Mouse (Mus musculus) ES-Bruce4 (cell line): Measurements from ENCODE around the gene Slc32a1. TPM values are rescaled to one million over a fixed set of nuclear protein-coding genes. Genes with fewer than 3 reads are reported as not detected.

ENCODE experiments used
- H3K27ac ChIP-seq: 2 replicates; pipeline ENCODE4 v1.5.1; 2012; ENCODE audit warnings: low read length, inconsistent platforms; ENCODE audit not compliant: insufficient read depth
- H3K27me3 ChIP-seq: 2 replicates; pipeline ENCODE4 v1.6.1; 2012; ENCODE audit warnings: mild to moderate bottlenecking, low read length, inconsistent platforms; ENCODE audit not compliant: control insufficient read depth, poor library complexity, insufficient read depth, severe bottlenecking
- H3K36me3 ChIP-seq: 2 replicates; pipeline ENCODE4 v1.6.1; 2012; ENCODE audit warnings: inconsistent platforms, mild to moderate bottlenecking, low read length, moderate library complexity; ENCODE audit not compliant: control insufficient read depth, poor library complexity, insufficient read depth, severe bottlenecking
- H3K4me1 ChIP-seq: one replicate; pipeline ENCODE4 v1.8.1; 2011; ENCODE audit warnings: low read length; ENCODE audit not compliant: control insufficient read depth, insufficient read depth
- H3K4me3 ChIP-seq: 2 replicates; pipeline ENCODE4 v1.5.1; 2011; ENCODE audit warnings: low read depth, mild to moderate bottlenecking, low read length
- H3K9ac ChIP-seq: 2 replicates; pipeline ENCODE4 v1.6.1; 2012; ENCODE audit warnings: low read depth, mild to moderate bottlenecking, inconsistent platforms; ENCODE audit not compliant: poor library complexity, severe bottlenecking
- H3K9me3 ChIP-seq: replicated peaks from 2 replicates; pipeline ENCODE4 v1.6.1; 2012; ENCODE audit warnings: mild to moderate bottlenecking, low read length, inconsistent platforms; ENCODE audit not compliant: control insufficient read depth, poor library complexity, insufficient read depth, severe bottlenecking
- CTCF ChIP-seq: IDR thresholded peaks from one replicate; pipeline ENCODE4 v1.8.1; 2011; ENCODE audit warnings: low read depth, low read length
- EP300 ChIP-seq: IDR thresholded peaks from 2 replicates; pipeline ENCODE4 v1.6.1; 2011; ENCODE audit warnings: low read depth, low read length; ENCODE audit not compliant: insufficient read depth
- POLR2A ChIP-seq: IDR thresholded peaks from one replicate; pipeline ENCODE4 v1.8.1; 2011; ENCODE audit warnings: low read length; ENCODE audit not compliant: insufficient read depth
- polyA plus RNA-seq: library from polyadenylated mRNA; stranded (reverse); fragments of >200 nt; gene quantifications from 2 replicates; pipeline ENCODE4 v1.2.4, GENCODE M21; 2011; ENCODE audit warnings: low read depth; ENCODE audit not compliant: missing spikeins, insufficient read depth, insufficient read length

The Slc32a1 gene
- polyA plus RNA-seq, 1 experiment = not detected

- no peak overlapping the region for H3K9ac ChIP-seq
- no peaks in the 10 kb centered on the region for H3K9me3 ChIP-seq
- TF ChIP-seq CTCF (no peak), POLR2A (no peak), EP300 (no peak)
- H3K4me3 ChIP-seq = no peak overlapping the region
- H3K4me1 ChIP-seq = no peaks in the 10 kb centered on the region
- no peaks in the 10 kb centered on the region for H3K36me3 ChIP-seq
- H3K27ac ChIP-seq = no peak overlapping the region
- no peaks in the 10 kb centered on the region for H3K27me3 ChIP-seq
Observed at GRCm38 (mm10) chr2:158595577-158595976, 15.0 kb upstream of the Slc32a1 start.

GRCm38 (mm10) chr2:158596803-158597202 is 13.8 kb upstream of the Slc32a1 start:
- H3K4me1 ChIP-seq = no peaks in the 10 kb centered on the region
- H3K36me3 ChIP-seq = no peaks in the 10 kb centered on the region
- TF ChIP-seq EP300 (no peak), POLR2A (no peak), CTCF (no peak)
- no peaks in the 10 kb centered on the region for H3K9me3 ChIP-seq
- H3K27me3 ChIP-seq = no peaks in the 10 kb centered on the region
- H3K27ac ChIP-seq = no peak overlapping the region
- no peak overlapping the region for H3K4me3 ChIP-seq
- H3K9ac ChIP-seq = no peak overlapping the region

- H3K27me3 ChIP-seq = no peaks in the 10 kb centered on the region
- no peak overlapping the region for H3K27ac ChIP-seq
- H3K36me3 ChIP-seq = no peaks in the 10 kb centered on the region
- no peak overlapping the region for H3K4me3 ChIP-seq
- no peak for TF ChIP-seq CTCF
- no peak for TF ChIP-seq EP300
- TF ChIP-seq POLR2A = no peak
- no peaks in the 10 kb centered on the region for H3K4me1 ChIP-seq
- no peak overlapping the region for H3K9ac ChIP-seq
- no peaks in the 10 kb centered on the region for H3K9me3 ChIP-seq
Observed at GRCm38 (mm10) chr2:158600517-158600916, 10.1 kb upstream of the Slc32a1 start.

- no peak overlapping the region for H3K4me3 ChIP-seq
- H3K9me3 ChIP-seq = no peaks in the 10 kb centered on the region
- no peak for TF ChIP-seq CTCF
- TF ChIP-seq EP300 = no peak
- TF ChIP-seq POLR2A = no peak
- H3K27ac ChIP-seq = no peak overlapping the region
- H3K4me1 ChIP-seq = no peaks in the 10 kb centered on the region
- H3K9ac ChIP-seq = no peak overlapping the region
- H3K36me3 ChIP-seq = no peaks in the 10 kb centered on the region
- H3K27me3 ChIP-seq = no peaks in the 10 kb centered on the region
Observed at GRCm38 (mm10) chr2:158601326-158601725, 9.2 kb upstream of the Slc32a1 start.

GRCm38 (mm10) chr2:158602663-158603062 is 7.9 kb upstream of the Slc32a1 start:
- no peaks in the 10 kb centered on the region for H3K4me1 ChIP-seq
- H3K9me3 ChIP-seq = no peaks in the 10 kb centered on the region
- H3K4me3 ChIP-seq = no peak overlapping the region
- no peak overlapping the region for H3K9ac ChIP-seq
- TF ChIP-seq CTCF (no peak), POLR2A (no peak), EP300 (no peak)
- no peaks in the 10 kb centered on the region for H3K27me3 ChIP-seq
- no peaks in the 10 kb centered on the region for H3K36me3 ChIP-seq
- H3K27ac ChIP-seq = no peak overlapping the region

GRCm38 (mm10) chr2:158606511-158606964 is 4.0 kb upstream of the Slc32a1 start:
- Histone ChIP-seq H3K27me3 (peaks cover 15% of the 10 kb centered on the region), H3K4me1 (no peaks in the 10 kb centered on the region), H3K4me3 (no peak overlapping the region), H3K9me3 (no peaks in the 10 kb centered on the region), H3K36me3 (no peaks in the 10 kb centered on the region), H3K9ac (no peak overlapping the region), H3K27ac (no peak overlapping the region)
- no peak for TF ChIP-seq POLR2A
- no peak for TF ChIP-seq CTCF
- TF ChIP-seq EP300 = no peak
